Mouse (Mus musculus): Measurements from ENCODE around the gene Olig1.

DNA sequence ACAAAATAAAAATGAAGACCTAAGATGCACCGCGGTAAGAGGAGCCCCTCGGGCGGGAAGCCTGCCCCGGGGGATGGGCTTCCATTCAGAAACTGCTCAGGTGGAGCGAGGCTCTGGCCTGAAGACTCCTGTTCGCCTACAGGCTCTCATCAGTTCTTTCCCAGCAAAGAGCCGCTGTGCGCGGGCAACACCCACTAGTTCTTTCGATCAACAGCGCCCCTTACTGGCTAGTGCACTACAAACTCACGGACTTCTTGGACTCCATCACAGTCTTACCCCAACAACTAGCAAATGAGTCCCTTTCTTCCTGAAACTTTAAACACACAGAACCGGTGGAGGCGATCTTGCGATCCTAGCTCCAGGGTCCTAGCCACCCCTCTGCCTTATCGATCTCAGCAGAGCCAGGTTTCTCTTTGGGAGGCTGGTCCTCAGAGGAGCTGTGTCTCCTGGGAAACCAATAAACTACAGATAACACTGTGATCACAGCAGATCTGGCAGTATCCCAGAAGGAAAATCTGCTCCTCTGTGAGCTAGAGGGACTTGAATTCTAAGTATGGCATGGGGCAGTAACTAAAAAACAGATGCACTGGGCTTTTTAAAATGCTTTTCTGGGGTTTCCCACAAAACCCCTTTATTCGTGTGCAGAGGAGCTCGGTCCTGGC, 44.7 kb downstream of the Olig1 start:
- peak; percentile 74 for TF ChIP-seq CTCF (IDR thresholded peaks at IDR 0.05; ENCODE audit: borderline replicate concordance, extremely low read depth, insufficient read depth, insufficient read length)
- TF ChIP-seq POLR2A (IDR thresholded peaks at IDR 0.05; ENCODE audit: borderline replicate concordance, extremely low read depth, insufficient read depth, insufficient read length, poor library complexity, severe bottlenecking): no peak

All from brain, embryonic 14.5 days (tissue).